Mouse (Mus musculus) thymus, adult 2 months (tissue): ENCODE measurements around the gene B3galt4.

Experiments
- CTCF ChIP-seq: fragments of 200-500 bp; IDR thresholded peaks from 2 replicates; pipeline ENCODE4 v1.5.1; 2012; ENCODE audit warnings: mild to moderate bottlenecking, control low read depth, low read length, moderate library complexity, borderline replicate concordance; ENCODE audit not compliant: control insufficient read depth, poor library complexity, insufficient read depth; ENCODE audit errors: extremely low read depth
- POLR2A ChIP-seq: fragments of 200-500 bp; IDR thresholded peaks from 2 replicates; pipeline ENCODE4 v1.6.1; 2012; ENCODE audit warnings: mild to moderate bottlenecking, low read length, control low read depth, moderate library complexity; ENCODE audit not compliant: control insufficient read depth, poor library complexity, insufficient read depth; ENCODE audit errors: extremely low read depth

- TF ChIP-seq POLR2A (no peak), CTCF (no peak)
Measured at GRCm38 (mm10) chr17:33950131-33950625, 1.1 kb downstream of the B3galt4 start.
